Mouse (Mus musculus): ENCODE results near the gene Ankrd10. TPM values are rescaled to one million over a fixed set of nuclear protein-coding genes. Genes with fewer than 3 reads are reported as not detected.
A peak's percentile ranks its signal among the peaks of the same experiment; 100 is the strongest.

Gene Ankrd10
- total and polyA plus RNA-seq, 3 experiments = 70.4 to 74.8 TPM; not detected in 1

GRCm38 (mm10) chr8:11616294-11616693 is 19.3 kb downstream of the Ankrd10 start:
- peaks cover 0 to 35% of the 10 kb centered on the region in 2 experiments; a peak in 2 of 4 replicates for H3K36me3 ChIP-seq (ENCODE audit: control insufficient read depth in 1 of 2, insufficient read depth in 2 of 2, low read length in 2 of 2)
- H3K27ac ChIP-seq (ENCODE audit: control insufficient read depth, low read depth, low read length) = no peak overlapping the region
- H3K79me2 ChIP-seq (ENCODE audit: control insufficient read depth, insufficient read depth, low read length, poor library complexity) = no peaks in the 10 kb centered on the region
- H3K27me3 ChIP-seq (ENCODE audit: control insufficient read depth in 1 of 2, insufficient read depth in 2 of 2, low read length in 2 of 2) = no peaks in the 10 kb centered on the region
- H3K4me1 ChIP-seq (ENCODE audit: control insufficient read depth in 1 of 2, insufficient read depth in 2 of 2, low read length in 2 of 2) = no peaks in the 10 kb centered on the region
- no peak overlapping the region for H3K9ac ChIP-seq (ENCODE audit: control insufficient read depth, low read depth, low read length, poor library complexity, severe bottlenecking)
- TF ChIP-seq UBTF (IDR thresholded peaks at IDR 0.05; ENCODE audit: borderline replicate concordance, insufficient read depth, low read depth, low read length) = no peak
- no peak for TF ChIP-seq MXI1 (IDR thresholded peaks at IDR 0.05; ENCODE audit: low read depth, low read length)
- no peak for TF ChIP-seq ZMIZ1 (IDR thresholded peaks at IDR 0.05; ENCODE audit: low read depth, low read length)
- TF ChIP-seq EP300 (IDR thresholded peaks at IDR 0.05; ENCODE audit: low read depth in 1 of 2, low read length in 2 of 2) = no peak
- no peak for TF ChIP-seq BHLHE40 (IDR thresholded peaks at IDR 0.05; ENCODE audit: borderline replicate concordance, low read depth, low read length)
- TF ChIP-seq TCF12 (IDR thresholded peaks at IDR 0.05; ENCODE audit: low read depth, low read length) = no peak
- TF ChIP-seq NRF1 (IDR thresholded peaks at IDR 0.05; ENCODE audit: insufficient read depth, low read depth, low read length, poor library complexity, severe bottlenecking) = no peak
- TF ChIP-seq POLR2A (IDR thresholded peaks at IDR 0.05; ENCODE audit: control insufficient read depth in 1 of 2, insufficient read depth in 1 of 2, low read depth in 1 of 2, low read length in 2 of 2, poor library complexity in 1 of 2) = no peak
- TF ChIP-seq ETS1 (IDR thresholded peaks at IDR 0.05; ENCODE audit: low read depth, low read length) = no peak
- peak; percentile 68 for TF ChIP-seq SMC3 (IDR thresholded peaks at IDR 0.05; ENCODE audit: low read depth, low read length)
- no peak for TF ChIP-seq SIN3A (IDR thresholded peaks at IDR 0.05; ENCODE audit: low read length)
- TF ChIP-seq ZNF384 (IDR thresholded peaks at IDR 0.05; ENCODE audit: low read depth, low read length) = no peak
- TF ChIP-seq ZC3H11A (IDR thresholded peaks at IDR 0.05; ENCODE audit: low read depth, low read length) = peak; percentile 29; the same call in 1 of the 2 replicates
- no peak for TF ChIP-seq USF1 (IDR thresholded peaks at IDR 0.05; ENCODE audit: low read depth, low read length)
- no peak for TF ChIP-seq GABPA (IDR thresholded peaks at IDR 0.05; ENCODE audit: low read depth, low read length)
- peak; percentile 68 for TF ChIP-seq RAD21 (IDR thresholded peaks at IDR 0.05; ENCODE audit: low read depth, low read length)
- peak; percentile 68 to 76 (median 69) for TF ChIP-seq CTCF (IDR thresholded peaks at IDR 0.05 in 2 of 3, conservative IDR thresholded peaks at IDR 0.05 in 1 of 3; ENCODE audit: control insufficient read depth in 1 of 3, insufficient read depth in 1 of 3, low read depth in 2 of 3, low read length in 3 of 3, poor library complexity in 1 of 3, severe bottlenecking in 1 of 3)
- TF ChIP-seq E2F4 (IDR thresholded peaks at IDR 0.05; ENCODE audit: borderline replicate concordance, low read depth, low read length) = no peak
- no peak for TF ChIP-seq RCOR1 (IDR thresholded peaks at IDR 0.05; ENCODE audit: low read depth, low read length)
- DNase-seq (ENCODE audit: low read depth, low spot score) = peak; percentile 56
- no peaks in the 10 kb centered on the region for H3K9me3 ChIP-seq (replicated peaks; ENCODE audit: insufficient read depth, low read length)
- H3K4me3 ChIP-seq (ENCODE audit: control insufficient read depth in 1 of 2, insufficient read depth in 1 of 2, low read depth in 2 of 2, low read length in 2 of 2) = no peak overlapping the region

- no peak for DNase-seq (ENCODE audit: low read depth, low spot score)
- Histone ChIP-seq H3K9ac (ENCODE audit: control insufficient read depth, low read depth, low read length, poor library complexity, severe bottlenecking) (no peak overlapping the region), H3K4me1 (ENCODE audit: control insufficient read depth in 1 of 2, insufficient read depth in 2 of 2, low read length in 2 of 2) (no peaks in the 10 kb centered on the region), H3K27me3 (ENCODE audit: control insufficient read depth in 1 of 2, insufficient read depth in 2 of 2, low read length in 2 of 2) (no peaks in the 10 kb centered on the region), H3K36me3 (ENCODE audit: control insufficient read depth in 1 of 2, insufficient read depth in 2 of 2, low read length in 2 of 2) (peaks cover 0 to 33% of the 10 kb centered on the region in 2 experiments; a peak in 2 of 4 replicates), H3K79me2 (ENCODE audit: control insufficient read depth, insufficient read depth, low read length, poor library complexity) (no peaks in the 10 kb centered on the region), H3K9me3 (replicated peaks; ENCODE audit: insufficient read depth, low read length) (no peaks in the 10 kb centered on the region), H3K4me3 (ENCODE audit: control insufficient read depth in 1 of 2, insufficient read depth in 1 of 2, low read depth in 2 of 2, low read length in 2 of 2) (no peak overlapping the region), H3K27ac (ENCODE audit: control insufficient read depth, low read depth, low read length) (no peak overlapping the region)
- TF ChIP-seq TAL1 (IDR thresholded peaks at IDR 0.05; ENCODE audit: low read length) (no peak), POLR2A (IDR thresholded peaks at IDR 0.05; ENCODE audit: control insufficient read depth in 1 of 2, insufficient read depth in 1 of 2, low read depth in 1 of 2, low read length in 2 of 2, poor library complexity in 1 of 2) (no peak), USF2 (IDR thresholded peaks at IDR 0.05; ENCODE audit: borderline replicate concordance in 1 of 2, insufficient read depth in 1 of 2, low read depth in 1 of 2, low read length in 2 of 2) (no peak), MYC (IDR thresholded peaks at IDR 0.05; ENCODE audit: low read depth, low read length) (no peak), POLR2AphosphoS2 (IDR thresholded peaks at IDR 0.05; ENCODE audit: low read length) (no peak), SMC3 (IDR thresholded peaks at IDR 0.05; ENCODE audit: low read depth, low read length) (no peak), EP300 (IDR thresholded peaks at IDR 0.05; ENCODE audit: low read depth in 1 of 2, low read length in 2 of 2) (no peak), E2F4 (IDR thresholded peaks at IDR 0.05; ENCODE audit: borderline replicate concordance, low read depth, low read length) (no peak), MYB (IDR thresholded peaks at IDR 0.05; ENCODE audit: low read depth, low read length) (no peak), HCFC1 (IDR thresholded peaks at IDR 0.05; ENCODE audit: low read depth, low read length) (no peak), USF1 (IDR thresholded peaks at IDR 0.05; ENCODE audit: low read depth, low read length) (no peak)
These were observed 21.3 kb downstream of the Ankrd10 start for GRCm38 (mm10) chr8:11614126-11614835.
